Mouse (Mus musculus) hematopoietic multipotent progenitor cell, adult 10-12 weeks (in vitro differentiated cells): Measurements from ENCODE around the gene Grb2. TPM values are rescaled to one million over a fixed set of nuclear protein-coding genes. Genes with fewer than 3 reads are reported as not detected.

Experiments used
- polyA plus RNA-seq: library from polyadenylated mRNA; stranded (reverse); fragments of >175 nt; gene quantifications from 2 replicates; pipeline ENCODE4 v1.2.3, GENCODE M21; 2012; ENCODE audit warnings: low replicate concordance

The Grb2 gene
- 109 and 136 TPM in 2 replicates for polyA plus RNA-seq

GRCm38 (mm10) chr11:115708209-115708876 is at the start of gene Grb2:
Grb2 (minus strand) TSS chr11:115708597.

GRCm38 (mm10) chr11:115627705-115628464 is 80.5 kb downstream of the Grb2 start, which contains the start of gene Slc25a19:
Slc25a19 (minus strand) TSS chr11:115628295.

GRCm38 (mm10) chr11:115612410-115613137 is 95.8 kb downstream of the Grb2 start, which contains the start of gene Mif4gd:
Mif4gd (minus strand) TSS chr11:115612969.

GRCm38 (mm10) chr11:115603476-115604303 is 104.7 kb downstream of the Grb2 start, which contains the start of the genes Mrps7 and Gga3:
Mrps7 (plus strand) TSS chr11:115603925.
Gga3 (minus strand) TSS chr11:115604051.

Other genes with a start within 250 kb of the Grb2 start
- 5.6 and 10.2 TPM in 2 replicates for gene Slc16a5, start 246.1 kb downstream of the Grb2 start, polyA plus RNA-seq
- gene Armc7, start 232.9 kb downstream of the Grb2 start, polyA plus RNA-seq: 137 and 301 TPM in 2 replicates
- gene Nt5c, start 216.7 kb downstream of the Grb2 start, polyA plus RNA-seq: 133 and 179 TPM in 2 replicates
- 264 and 267 TPM in 2 replicates for gene Jpt1, start 194.2 kb downstream of the Grb2 start, polyA plus RNA-seq
- 92.3 and 235 TPM in 2 replicates for gene Sumo2, start 172.3 kb downstream of the Grb2 start, polyA plus RNA-seq
- 7.0 and 16.9 TPM in 2 replicates for gene Nup85, start 144.2 kb downstream of the Grb2 start, polyA plus RNA-seq
- gene Mrps7, start 104.7 kb downstream of the Grb2 start, polyA plus RNA-seq: 21.2 and 30.2 TPM in 2 replicates
- 106 and 161 TPM in 2 replicates for gene Gga3, start 104.5 kb downstream of the Grb2 start, polyA plus RNA-seq
- 92.1 and 155 TPM in 2 replicates for gene Mif4gd, start 95.6 kb downstream of the Grb2 start, polyA plus RNA-seq
- gene Slc25a19, start 80.3 kb downstream of the Grb2 start, polyA plus RNA-seq: 71.6 and 118 TPM in 2 replicates
- gene Tmem94, start 56.8 kb upstream of the Grb2 start, polyA plus RNA-seq: 59.6 and 65.3 TPM in 2 replicates
- 11.7 and 18.4 TPM in 2 replicates for gene Caskin2, start 105.0 kb upstream of the Grb2 start, polyA plus RNA-seq
- gene Tsen54, start 106.1 kb upstream of the Grb2 start, polyA plus RNA-seq: 40.7 and 86.6 TPM in 2 replicates
- 57.0 and 71.0 TPM in 2 replicates for gene Llgl2, start 115.5 kb upstream of the Grb2 start, polyA plus RNA-seq
- gene Myo15b, start 149.8 kb upstream of the Grb2 start, polyA plus RNA-seq: 0.19 and 0.26 TPM in 2 replicates
- 5.0 and 7.0 TPM in 2 replicates for gene Smim5, start 191.4 kb upstream of the Grb2 start, polyA plus RNA-seq
- 0.29 TPM in 1 of 2 replicates, not detected in the other for gene Smim6, start 203.4 kb upstream of the Grb2 start, polyA plus RNA-seq
- 15.9 and 37.4 TPM in 2 replicates for gene Sap30bp, start 224.7 kb upstream of the Grb2 start, polyA plus RNA-seq
- 24.4 and 46.6 TPM in 2 replicates for gene Recql5, start 224.9 kb upstream of the Grb2 start, polyA plus RNA-seq